Mouse (Mus musculus): ENCODE measurements around the gene Cfap54. TPM values are rescaled to one million over a fixed set of nuclear protein-coding genes. Genes with fewer than 3 reads are reported as not detected.

The Cfap54 gene
- total RNA-seq, 2 experiments from 2014 or later, result 0.50 to 0.53 TPM

DNA sequence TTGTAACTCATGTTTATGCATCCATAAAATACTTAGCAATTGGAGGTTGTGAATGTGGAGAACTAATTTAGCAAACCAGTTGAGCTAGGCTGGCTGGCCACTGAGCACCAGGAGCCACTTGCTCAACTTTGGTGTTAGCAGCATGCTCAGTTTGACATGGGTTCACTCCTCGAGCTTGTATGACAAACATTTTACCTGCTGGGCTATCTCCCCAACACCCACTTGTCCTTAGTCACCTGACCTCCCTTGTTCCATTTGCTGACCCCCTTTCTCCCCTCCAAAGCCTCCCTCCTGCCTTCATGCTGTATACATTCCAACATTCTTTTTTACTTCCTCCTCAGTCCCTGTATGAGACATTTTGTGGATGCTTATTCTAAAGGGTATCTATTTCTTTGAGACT is 139.8 kb downstream of the Cfap54 start:
- DNase-seq (ENCODE audit: low spot score), result no peak

DNA sequence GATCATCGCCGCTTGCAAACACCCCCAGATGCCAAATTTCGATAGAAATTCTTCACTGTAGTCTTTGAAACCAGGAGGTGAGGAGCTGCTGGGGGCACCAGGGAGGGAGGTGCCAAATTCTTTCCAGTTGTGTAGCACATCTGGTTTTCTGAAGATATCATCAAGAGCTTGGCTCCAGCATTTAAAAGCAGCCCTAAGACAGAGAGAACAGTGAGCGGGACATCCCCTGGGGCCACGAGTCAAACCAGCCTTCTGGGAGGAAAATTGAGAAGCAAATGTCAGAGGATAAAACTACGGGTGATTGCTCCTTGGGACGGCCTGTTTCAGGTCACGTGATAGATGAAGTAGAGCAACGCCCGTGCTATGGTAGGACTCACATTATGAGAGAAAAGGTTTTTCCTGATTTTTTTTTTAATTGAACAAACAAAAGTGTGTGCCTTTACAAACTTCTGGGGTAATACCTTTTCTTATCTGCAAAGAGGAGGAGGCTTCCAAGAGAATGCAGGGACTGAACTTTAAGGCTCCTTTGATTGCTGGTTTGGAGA is 143.6 kb downstream of the Cfap54 start:
- no peak for DNase-seq (ENCODE audit: low spot score)

DNA sequence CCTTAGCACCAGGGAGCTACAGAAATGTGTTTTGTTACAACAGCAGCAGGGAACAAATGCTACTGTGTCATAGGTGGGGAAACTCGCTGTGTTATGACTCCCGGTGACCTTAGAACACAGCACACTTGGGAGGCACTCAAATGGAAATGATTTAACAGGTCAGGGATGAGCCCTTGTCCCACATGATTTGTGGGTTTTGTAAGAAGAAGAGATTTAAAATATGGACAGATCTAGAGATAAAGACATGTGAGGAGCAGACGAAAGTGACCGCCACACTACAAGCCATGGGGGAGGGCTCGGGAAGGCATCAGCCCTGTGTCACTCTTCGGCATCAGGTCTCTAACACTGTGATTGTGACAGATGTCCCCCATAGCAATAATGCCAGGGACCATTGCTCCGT is 144.3 kb downstream of the Cfap54 start:
- no peak for DNase-seq (ENCODE audit: low spot score)

- DNase-seq (ENCODE audit: low spot score), result no peak
These were observed 146.9 kb downstream of the Cfap54 start for GRCm38 (mm10) chr10:92934506-92934905.

- no peak for DNase-seq (ENCODE audit: low spot score)
These were observed 147.8 kb downstream of the Cfap54 start for GRCm38 (mm10) chr10:92933616-92934015.

DNA sequence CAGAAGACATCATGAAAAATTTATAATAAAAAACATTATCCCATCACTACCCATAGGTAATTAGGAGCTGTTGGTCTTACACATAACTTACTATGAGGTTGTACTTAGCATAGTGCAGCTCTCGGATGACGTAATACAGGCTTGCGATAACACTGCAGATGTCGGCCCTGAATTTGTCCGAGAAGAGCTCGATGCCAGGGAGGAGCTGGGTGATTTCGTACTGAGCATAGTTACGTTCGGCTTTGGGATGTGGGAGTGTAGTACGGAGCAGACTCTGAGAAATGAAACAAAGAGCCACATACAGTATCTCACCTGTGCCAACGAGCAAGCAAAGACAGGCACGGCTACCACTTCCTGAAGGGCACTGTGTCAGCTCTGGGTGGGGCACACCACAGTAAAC is 149.0 kb downstream of the Cfap54 start:
- DNase-seq (ENCODE audit: low spot score), result no peak

- DNase-seq (ENCODE audit: low spot score), result no peak
These were observed 151.4 kb downstream of the Cfap54 start for GRCm38 (mm10) chr10:92930036-92930435.

DNA sequence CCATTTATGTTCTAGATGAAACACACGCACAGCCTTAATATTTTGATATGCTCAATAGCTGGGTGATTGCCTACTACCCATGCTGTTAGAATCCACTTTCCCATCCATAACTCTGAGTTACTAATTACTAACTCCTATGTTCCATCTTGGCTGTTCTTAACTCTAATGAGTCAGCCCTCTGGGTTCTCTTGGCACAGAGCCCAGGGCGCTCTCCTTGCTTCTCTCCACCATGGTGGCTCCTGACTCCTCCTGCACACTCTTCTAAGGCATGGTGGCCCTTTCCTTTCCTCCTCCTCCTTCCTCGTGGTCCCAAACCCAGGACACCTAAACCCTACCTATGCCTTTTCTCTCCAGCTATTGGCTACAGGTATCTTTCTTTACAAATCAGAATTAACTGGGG is 153.2 kb downstream of the Cfap54 start:
- no peak for DNase-seq (ENCODE audit: low spot score)

DNA sequence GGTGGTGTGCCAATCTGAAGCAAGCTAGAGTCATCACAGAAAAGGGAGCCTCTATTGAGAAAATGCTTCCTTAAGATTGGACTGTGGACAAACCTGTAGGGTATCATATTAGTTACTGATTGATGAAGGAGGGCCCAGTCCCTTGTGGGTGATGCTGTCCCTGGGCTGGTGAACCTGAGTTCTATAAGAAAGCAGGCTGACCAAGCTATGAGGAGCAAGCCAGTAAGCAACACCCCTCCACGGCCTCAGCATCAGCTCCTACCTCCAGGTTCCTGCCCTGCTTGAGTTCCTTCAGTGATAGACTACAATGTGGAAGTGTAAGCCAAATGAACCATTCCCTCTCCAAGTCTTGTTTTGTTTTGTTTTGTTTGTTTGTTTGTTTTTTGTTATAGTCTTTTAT is 162.9 kb downstream of the Cfap54 start:
- no peak for DNase-seq (ENCODE audit: low spot score)

DNA sequence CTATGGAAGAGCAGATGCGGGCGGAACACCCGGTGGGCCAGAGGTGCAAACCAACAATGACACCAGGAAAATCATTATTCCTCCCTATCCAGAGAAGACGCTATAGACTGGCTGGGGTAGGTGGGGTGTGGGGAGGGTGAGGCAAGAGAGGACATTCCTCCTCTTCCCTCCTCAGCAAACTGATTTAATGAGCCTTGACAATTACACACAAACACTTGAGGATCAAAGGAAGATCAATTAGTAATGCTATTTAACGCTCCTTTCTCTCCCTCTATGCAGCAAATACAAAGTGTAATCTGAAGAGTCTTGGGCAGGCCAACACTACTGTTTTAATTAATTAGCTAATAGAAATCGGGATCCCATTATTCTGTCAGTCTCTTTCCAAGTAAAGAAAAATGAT is 174.2 kb downstream of the Cfap54 start:
- no peak for DNase-seq (ENCODE audit: low spot score)

DNA sequence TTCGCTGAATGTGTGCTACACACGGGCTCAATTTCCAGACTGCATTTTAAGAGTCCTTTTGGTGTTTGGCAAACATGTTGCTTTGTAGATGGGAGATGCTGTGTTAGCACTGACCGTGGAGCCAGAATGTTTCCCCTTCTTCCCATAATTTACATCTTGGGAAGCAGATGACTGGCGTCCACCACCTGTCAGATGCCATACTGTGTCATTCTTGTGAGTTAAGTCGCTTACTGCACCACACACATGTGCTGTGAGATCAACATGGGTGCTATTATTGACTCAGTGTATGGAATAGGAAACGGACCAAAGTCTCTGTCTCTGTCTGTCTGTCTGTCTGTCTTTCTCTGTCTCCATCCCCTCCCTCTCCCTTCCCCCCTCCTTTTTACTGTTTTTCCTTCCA is 193.0 kb downstream of the Cfap54 start:
- DNase-seq (ENCODE audit: low spot score), result no peak

DNA sequence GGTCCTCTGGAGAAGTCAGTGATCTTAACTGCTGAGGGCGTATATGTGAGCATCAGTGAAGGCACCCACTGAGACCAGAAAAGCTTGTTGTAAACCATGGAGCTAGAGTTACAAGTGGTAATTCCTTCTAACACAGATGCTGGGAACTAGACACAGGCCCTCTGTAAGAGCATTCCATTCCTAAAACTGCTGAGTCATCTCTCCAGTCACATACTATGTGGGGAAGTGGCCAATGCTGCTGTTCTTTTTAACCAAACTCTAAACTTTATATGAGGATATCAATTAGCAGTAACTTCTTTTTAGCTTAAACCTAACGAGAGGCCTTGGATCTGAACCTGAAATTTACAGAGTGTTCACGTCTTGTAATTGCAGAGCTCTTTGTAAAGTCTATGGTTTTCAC is 203.4 kb downstream of the Cfap54 start:
- no peak for DNase-seq (ENCODE audit: low spot score)

DNA sequence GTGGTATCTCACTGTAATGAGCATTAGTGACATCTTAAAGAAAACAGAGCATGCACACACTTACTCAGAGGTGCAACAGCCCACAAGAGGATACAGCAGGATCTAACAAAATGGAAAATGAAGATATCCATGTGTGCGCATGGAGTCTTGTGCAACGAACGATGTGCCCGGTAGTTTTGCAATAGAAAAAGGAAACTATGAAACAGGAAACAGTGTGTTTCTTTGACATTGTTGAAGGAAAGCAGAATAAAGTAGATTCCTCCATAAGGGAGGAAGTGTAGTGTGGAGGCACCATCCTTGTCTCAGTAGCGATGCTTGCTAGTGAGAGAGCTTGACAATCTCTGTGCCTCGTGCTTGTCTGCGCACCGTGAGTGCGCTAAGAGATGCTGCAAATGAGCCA is 240.4 kb downstream of the Cfap54 start:
- no peak for DNase-seq (ENCODE audit: low spot score)

DNA sequence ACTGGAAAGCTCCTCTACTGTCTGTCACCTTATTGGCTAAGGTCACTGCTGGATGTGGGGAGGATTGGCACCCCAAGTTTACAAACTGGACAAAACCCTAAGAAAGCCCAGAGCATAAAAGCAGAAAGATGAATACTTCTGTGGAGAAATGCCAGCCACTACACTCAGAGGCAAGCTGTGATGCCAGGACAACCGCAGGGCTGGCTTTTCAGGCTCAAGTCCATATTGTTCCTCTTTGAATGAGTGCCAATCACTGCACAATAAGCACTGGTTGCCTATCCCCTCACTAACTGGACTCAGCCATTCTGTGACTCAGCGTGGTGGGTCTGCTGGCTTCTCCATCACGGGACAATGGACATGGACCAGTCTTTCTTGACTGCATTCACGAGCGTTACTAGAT is 243.8 kb downstream of the Cfap54 start:
- DNase-seq (ENCODE audit: low spot score), result no peak

- no peak for DNase-seq (ENCODE audit: low spot score)
These were observed 244.4 kb downstream of the Cfap54 start for GRCm38 (mm10) chr10:92837045-92837444.

GRCm38 (mm10) chr10:92821499-92821898 is 259.9 kb downstream of the Cfap54 start:
- no peak for DNase-seq (ENCODE audit: low spot score)

DNA sequence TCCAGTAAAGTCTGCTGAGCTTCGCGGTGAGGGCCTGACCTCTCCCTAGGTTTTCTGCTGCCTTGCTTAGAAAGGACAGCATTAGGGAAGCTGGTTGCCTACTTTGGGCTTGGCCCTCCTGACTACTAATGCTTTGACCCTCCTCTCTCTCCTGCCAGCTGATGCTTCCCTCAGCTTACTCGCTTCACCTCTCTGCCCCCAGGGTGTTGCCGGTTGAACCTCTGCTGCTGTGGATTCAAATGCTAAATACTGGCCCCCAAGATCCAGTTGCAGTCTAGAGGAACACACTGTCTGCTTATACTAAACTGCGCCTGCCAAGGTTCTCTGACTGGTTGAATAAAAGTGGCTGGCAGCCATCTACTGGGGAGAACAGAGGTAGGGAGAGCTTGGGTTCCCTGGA is 263.2 kb downstream of the Cfap54 start:
- no peak for DNase-seq (ENCODE audit: low spot score)

DNA sequence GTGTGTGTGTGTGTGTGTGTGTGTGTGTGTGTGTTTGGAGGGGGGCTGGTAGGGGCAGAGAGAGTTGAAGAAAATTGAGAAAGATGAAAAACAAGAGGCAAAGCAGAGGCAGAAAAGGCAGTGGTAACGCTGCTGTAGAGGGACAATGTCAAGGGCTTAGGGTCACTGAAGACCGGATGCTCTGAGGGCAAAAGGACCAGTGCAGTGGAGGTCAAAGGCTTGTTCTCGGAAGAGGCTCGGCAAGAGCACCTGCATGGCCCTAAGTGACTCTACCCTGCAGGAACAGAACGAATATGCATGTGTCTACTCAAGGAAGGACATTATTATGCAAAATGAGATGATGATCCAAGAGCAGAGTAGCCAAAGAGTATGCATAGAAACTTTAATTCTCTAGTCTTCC is 264.5 kb downstream of the Cfap54 start:
- no peak for DNase-seq (ENCODE audit: low spot score)

DNA sequence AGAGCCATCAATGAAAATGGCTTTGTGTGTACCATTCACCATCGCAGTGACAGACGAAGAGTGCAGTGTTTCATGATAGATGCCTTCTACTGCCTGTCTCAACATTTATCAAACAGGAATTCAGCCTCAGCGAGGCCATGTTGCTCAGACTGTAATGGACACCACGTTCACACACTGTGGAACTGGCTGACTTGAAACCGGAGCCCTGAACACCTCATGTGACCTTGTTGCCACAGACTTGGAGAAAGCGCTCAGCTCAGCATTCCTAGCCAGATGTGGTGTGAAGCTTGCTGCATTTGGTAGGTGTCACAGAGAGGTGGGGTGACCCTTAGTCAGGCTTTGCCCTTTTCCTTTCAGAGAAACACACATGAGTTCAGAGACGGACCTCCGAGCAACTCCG is 270.5 kb downstream of the Cfap54 start:
- DNase-seq (ENCODE audit: low spot score), result no peak

- DNase-seq (ENCODE audit: low spot score), result no peak
These were observed 289.5 kb downstream of the Cfap54 start for GRCm38 (mm10) chr10:92791908-92792307.

DNA sequence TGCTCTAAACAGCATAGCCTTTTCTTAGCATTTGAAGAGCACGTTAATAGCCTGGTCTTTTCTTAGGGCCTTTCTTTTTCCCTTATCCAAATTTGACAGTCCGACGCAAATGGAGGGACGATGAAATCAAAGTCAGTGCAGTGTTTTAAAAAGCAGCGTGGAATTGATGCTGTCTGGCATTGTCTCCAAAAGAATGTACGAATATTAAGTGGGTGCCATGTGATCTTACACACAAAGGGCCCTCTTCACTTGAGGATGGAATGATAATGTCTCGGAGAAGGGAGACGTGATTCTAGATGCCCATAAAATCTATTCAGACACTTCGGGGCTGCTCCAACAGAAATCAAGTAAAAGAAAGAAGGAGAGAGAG is 289.9 kb downstream of the Cfap54 start:
- no peak for DNase-seq (ENCODE audit: low spot score)

DNA sequence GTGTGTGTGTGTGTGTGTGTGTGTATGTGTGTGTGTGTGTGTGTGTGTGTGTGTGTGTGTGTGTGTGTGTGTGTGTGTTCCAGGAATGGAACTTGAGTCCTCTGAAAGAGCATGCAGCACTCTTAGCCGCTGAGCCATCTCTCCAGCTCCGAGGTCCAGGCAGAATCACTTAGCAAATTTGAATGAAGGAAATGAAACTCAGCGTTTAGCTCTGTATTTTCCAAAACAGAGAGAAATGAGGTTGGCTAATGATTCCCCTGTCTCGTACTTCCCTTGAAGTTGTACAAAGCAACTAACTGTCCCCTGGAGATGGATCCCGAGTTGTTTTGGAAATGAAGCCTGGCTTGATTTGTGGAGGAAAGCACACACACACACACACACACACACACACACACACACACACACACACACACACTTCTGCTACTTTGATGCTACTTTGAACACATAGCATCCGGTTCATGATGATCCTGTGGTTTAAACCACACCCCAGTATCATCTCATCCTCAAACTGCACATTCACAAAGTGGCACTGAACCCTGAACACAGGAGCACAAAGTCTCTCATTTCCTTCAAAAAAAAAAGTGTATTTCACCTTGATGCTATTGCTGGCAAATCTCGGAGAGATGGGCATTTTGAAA is 290.4 kb downstream of the Cfap54 start:
- no peak for DNase-seq (ENCODE audit: low spot score)

DNA sequence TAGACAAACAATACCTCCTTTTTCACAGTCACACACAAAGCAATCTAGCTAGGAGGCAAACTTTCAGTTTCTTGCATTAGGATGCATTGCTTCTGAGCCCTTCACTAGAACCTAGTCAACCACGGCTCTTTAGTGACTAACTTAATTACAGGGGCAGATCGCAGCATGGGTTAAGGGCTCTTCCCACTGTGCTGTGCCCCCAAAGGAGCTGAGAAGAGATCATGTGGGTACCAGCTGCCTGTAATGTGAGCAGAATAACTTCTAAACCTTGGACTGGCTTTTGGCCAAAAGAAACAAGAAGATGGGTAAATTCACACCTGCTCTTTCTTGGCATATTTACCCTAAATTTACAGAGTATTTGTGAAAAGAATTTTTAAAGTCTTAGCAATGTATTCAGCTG is 291.2 kb downstream of the Cfap54 start:
- DNase-seq (ENCODE audit: low spot score), result no peak
